Mouse (Mus musculus) intestine, embryonic 16.5 days (tissue): ENCODE data around the gene Scrn2. TPM values are rescaled to one million over a fixed set of nuclear protein-coding genes. Genes with fewer than 3 reads are reported as not detected.

Source experiments
- ATAC-seq: fragments of 200-750 bp; cut with Nextera tagmentation; 2 replicates; pipeline ENCODE4 v1.8.0; 2017; ENCODE audit warnings: moderate TSS enrichment, moderate library complexity
- H3K27ac ChIP-seq: fragments of 300-500 bp; sonication (generic); 2 replicates; pipeline ENCODE4 v1.5.1; 2014; ENCODE audit warnings: mild to moderate bottlenecking, low read length
- H3K27me3 ChIP-seq: fragments of 300-500 bp; sonication (generic); replicated peaks from 2 replicates; pipeline ENCODE4 v1.6.1; 2014; ENCODE audit warnings: low read length, control low read depth, mixed read lengths; ENCODE audit not compliant: control insufficient read depth, insufficient read depth
- H3K36me3 ChIP-seq: fragments of 300-500 bp; sonication (generic); 2 replicates; pipeline ENCODE4 v1.6.1; 2014; ENCODE audit warnings: low read length, control low read depth; ENCODE audit not compliant: control insufficient read depth, insufficient read depth
- H3K4me1 ChIP-seq: fragments of 300-500 bp; sonication (generic); 2 replicates; pipeline ENCODE4 v1.6.1; 2014; ENCODE audit warnings: low read length, control low read depth, mixed read lengths; ENCODE audit not compliant: control insufficient read depth, insufficient read depth
- H3K4me2 ChIP-seq: fragments of 300-500 bp; sonication (generic); 2 replicates; pipeline ENCODE4 v1.6.1; 2014; ENCODE audit warnings: low read depth, low read length, control low read depth
- H3K4me3 ChIP-seq: fragments of 300-500 bp; sonication (generic); 2 replicates; pipeline ENCODE4 v1.5.1; 2014; ENCODE audit warnings: mild to moderate bottlenecking, low read length
- H3K9ac ChIP-seq: fragments of 300-500 bp; sonication (generic); 2 replicates; pipeline ENCODE4 v1.6.1; 2014; ENCODE audit warnings: low read depth, low read length
- H3K9me3 ChIP-seq: fragments of 300-500 bp; sonication (generic); 2 replicates; pipeline ENCODE4 v1.6.1; 2016; ENCODE audit warnings: low read length, control low read depth; ENCODE audit not compliant: control insufficient read depth
- WGBS: fragments of 180-500 bp; shearing (Covaris S2); extraction: QIAGEN DNeasy Blood & Tissue Kit; methylation state at CpG from one replicate; pipeline ENCODE4 v1.1.7; 2014; 5-methylcytosine and 5-hydroxymethylcytosine counted together
- polyA plus RNA-seq: library from polyadenylated mRNA; unstranded; fragments of >200 nt; fragmentation: Nextera tagmentation; extraction: Ambion mirVana; gene quantifications from 2 replicates; pipeline ENCODE4 v1.2.1, GENCODE M21; 2015

Gene Scrn2
- polyA plus RNA-seq, 1 experiment from 2014 or later, result 26.9 TPM

- H3K27ac ChIP-seq, result peak overlapping the region; percentile 26; the same call in 1 of the 2 replicates
These were observed 688 bp downstream of the Scrn2 start for GRCm38 (mm10) chr11:97030426-97030825.

GRCm38 (mm10) chr11:97031977-97032376, 2.2 kb downstream of the Scrn2 start:
- no peak overlapping the region for H3K4me2 ChIP-seq
- 85% methylated on average over 12 of the region's 12 CpGs for WGBS
- no peak for ATAC-seq

More at GRCm38 (mm10) chr11:97030426-97030825, 688 bp downstream of the Scrn2 start:
- Histone ChIP-seq H3K9me3 (no peaks in the 10 kb centered on the region), H3K27me3 (no peaks in the 10 kb centered on the region), H3K4me1 (peaks cover 15% of the 10 kb centered on the region), H3K9ac (peak overlapping the region; percentile 75), H3K4me2 (peak overlapping the region; percentile 91), H3K36me3 (no peaks in the 10 kb centered on the region), H3K4me3 (peak overlapping the region; percentile 66)
- no peak for ATAC-seq
- 16% methylated on average over 15 of the region's 15 CpGs for WGBS

GRCm38 (mm10) chr11:97032499-97032898, 2.8 kb downstream of the Scrn2 start:
- 95% methylated on average over 4 of the region's 4 CpGs for WGBS

More at GRCm38 (mm10) chr11:97031977-97032376, 2.2 kb downstream of the Scrn2 start:
- Histone ChIP-seq H3K36me3 (no peaks in the 10 kb centered on the region), H3K9ac (no peak overlapping the region), H3K4me1 (peaks cover 10% of the 10 kb centered on the region), H3K27me3 (no peaks in the 10 kb centered on the region), H3K4me3 (no peak overlapping the region), H3K27ac (no peak overlapping the region), H3K9me3 (no peaks in the 10 kb centered on the region)

GRCm38 (mm10) chr11:97033781-97034180, 4.0 kb downstream of the Scrn2 start:
- Histone ChIP-seq H3K4me1 (peaks cover 10% of the 10 kb centered on the region), H3K9me3 (no peaks in the 10 kb centered on the region), H3K4me2 (no peak overlapping the region), H3K9ac (no peak overlapping the region), H3K27ac (no peak overlapping the region), H3K36me3 (no peaks in the 10 kb centered on the region), H3K4me3 (no peak overlapping the region), H3K27me3 (no peaks in the 10 kb centered on the region)
- ATAC-seq, result no peak
- WGBS, result 86% methylated on average over 4 of the region's 4 CpGs

More at GRCm38 (mm10) chr11:97032499-97032898, 2.8 kb downstream of the Scrn2 start:
- H3K4me1 ChIP-seq, result peaks cover 10% of the 10 kb centered on the region
- H3K27me3 ChIP-seq, result no peaks in the 10 kb centered on the region
- no peak overlapping the region for H3K4me3 ChIP-seq
- no peak overlapping the region for H3K9ac ChIP-seq
- no peak overlapping the region for H3K27ac ChIP-seq
- no peaks in the 10 kb centered on the region for H3K9me3 ChIP-seq
- no peaks in the 10 kb centered on the region for H3K36me3 ChIP-seq
- H3K4me2 ChIP-seq, result no peak overlapping the region
- no peak for ATAC-seq

GRCm38 (mm10) chr11:97036141-97036540, 6.4 kb downstream of the Scrn2 start:
- H3K9ac ChIP-seq, result no peak overlapping the region
- ATAC-seq, result no peak
- 80% methylated on average over 5 of the region's 5 CpGs for WGBS
- no peaks in the 10 kb centered on the region for H3K36me3 ChIP-seq
- no peaks in the 10 kb centered on the region for H3K9me3 ChIP-seq
- no peak overlapping the region for H3K4me3 ChIP-seq
- H3K27ac ChIP-seq, result no peak overlapping the region
- no peaks in the 10 kb centered on the region for H3K27me3 ChIP-seq
- H3K4me2 ChIP-seq, result no peak overlapping the region
- H3K4me1 ChIP-seq, result no peaks in the 10 kb centered on the region

- Histone ChIP-seq H3K4me3 (no peak overlapping the region), H3K27ac (no peak overlapping the region), H3K27me3 (no peaks in the 10 kb centered on the region), H3K9me3 (no peaks in the 10 kb centered on the region), H3K36me3 (no peaks in the 10 kb centered on the region), H3K9ac (no peak overlapping the region), H3K4me1 (peaks cover 7% of the 10 kb centered on the region), H3K4me2 (no peak overlapping the region)
- ATAC-seq, result no peak
- 65% methylated on average over 7 of the region's 7 CpGs for WGBS
These were observed 9.1 kb downstream of the Scrn2 start for GRCm38 (mm10) chr11:97038881-97039280.

- H3K9ac ChIP-seq, result peak overlapping the region; percentile 43; the same call in 1 of the 2 replicates
- H3K27me3 ChIP-seq, result no peaks in the 10 kb centered on the region
- no peaks in the 10 kb centered on the region for H3K9me3 ChIP-seq
- H3K4me3 ChIP-seq, result peak overlapping the region; percentile 90
- WGBS, result 41% methylated on average over 12 of the region's 12 CpGs
- ATAC-seq, result 0 out of 2 replicates have a peak, but pooled peaks have one; percentile 6
- H3K4me2 ChIP-seq, result peak overlapping the region; percentile 89
- peaks cover 7% of the 10 kb centered on the region for H3K4me1 ChIP-seq
- H3K36me3 ChIP-seq, result no peaks in the 10 kb centered on the region
- H3K27ac ChIP-seq, result no peak overlapping the region
These were observed 10.7 kb downstream of the Scrn2 start for GRCm38 (mm10) chr11:97040301-97041021.

- Histone ChIP-seq H3K27ac (peak within 1 kb of the TSS; percentile 61; the same call in 1 of the 2 replicates), H3K36me3 (no peaks in the 10 kb centered on the region), H3K9me3 (no peaks in the 10 kb centered on the region), H3K4me2 (peak within 1 kb of the TSS; percentile 89), H3K4me3 (peak within 1 kb of the TSS; percentile 90), H3K4me1 (peaks cover 7% of the 10 kb centered on the region), H3K27me3 (no peaks in the 10 kb centered on the region), H3K9ac (peak within 1 kb of the TSS; percentile 96)
- peak; percentile 93 for ATAC-seq
- WGBS, result under 1% methylated on average over 48 of the region's 48 CpGs
These were observed 11.5 kb downstream of the Scrn2 start, which contains the start of the genes Lrrc46 and Mrpl10 for GRCm38 (mm10) chr11:97041022-97041899. Lrrc46 (minus strand) TSS chr11:97041407. Mrpl10 (plus strand) TSS chr11:97041560.

- H3K9me3 ChIP-seq, result no peaks in the 10 kb centered on the region
- no peaks in the 10 kb centered on the region for H3K27me3 ChIP-seq
- H3K4me2 ChIP-seq, result no peak overlapping the region
- no peak overlapping the region for H3K27ac ChIP-seq
- no peak overlapping the region for H3K4me3 ChIP-seq
- 94% methylated on average over 8 of the region's 8 CpGs for WGBS
- H3K36me3 ChIP-seq, result peaks cover 8% of the 10 kb centered on the region
- no peak overlapping the region for H3K9ac ChIP-seq
- no peak for ATAC-seq
- H3K4me1 ChIP-seq, result peaks cover 10% of the 10 kb centered on the region
These were observed 15.2 kb downstream of the Scrn2 start for GRCm38 (mm10) chr11:97044902-97045301.
